Mouse (Mus musculus): ENCODE results near the gene Gm16867. TPM values are rescaled to one million over a fixed set of nuclear protein-coding genes. Genes with fewer than 3 reads are reported as not detected.
"Not testable (repeated sequence)": the region's sequence is repeated elsewhere in the genome, so short reads cannot be mapped to it uniquely, and the experiment has no call there.

The Gm16867 gene
- polyA plus RNA-seq, 1 experiment = 57.7 TPM

DNA sequence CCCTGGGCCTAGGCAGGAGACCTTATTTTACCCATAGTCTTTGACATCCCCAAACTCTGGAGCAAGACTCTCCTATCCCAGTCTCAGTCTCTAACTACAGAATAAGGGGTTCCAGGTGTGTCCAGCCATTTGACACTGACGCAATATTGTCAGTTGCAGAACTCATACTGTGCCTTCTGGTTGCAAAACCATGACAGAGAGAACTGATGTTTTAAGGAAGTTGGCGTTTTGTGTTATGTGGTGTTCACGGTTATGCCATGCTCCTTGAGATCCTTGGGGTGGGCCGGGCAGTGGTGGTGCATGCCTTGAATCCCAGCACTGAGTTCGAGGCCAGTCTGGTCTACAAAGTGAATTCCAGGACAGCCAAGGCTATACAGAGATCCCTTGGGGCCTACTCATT lies 45.5 kb downstream of the Gm16867 start:
- not testable (repeated sequence) for H3K4me1 ChIP-seq (ENCODE audit: control insufficient read depth, insufficient read depth, insufficient read length, low read length); H3K4me3 ChIP-seq (ENCODE audit: low read depth, low read length); H3K27me3 ChIP-seq (ENCODE audit: control insufficient read depth, insufficient read depth, low read length); H3K36me3 ChIP-seq (ENCODE audit: control insufficient read depth, insufficient read depth, low read length); H3K27ac ChIP-seq (ENCODE audit: insufficient read depth, low read depth, low read length)
- WGBS = no CpG with 5 or more reads among the region's 5 CpGs

DNA sequence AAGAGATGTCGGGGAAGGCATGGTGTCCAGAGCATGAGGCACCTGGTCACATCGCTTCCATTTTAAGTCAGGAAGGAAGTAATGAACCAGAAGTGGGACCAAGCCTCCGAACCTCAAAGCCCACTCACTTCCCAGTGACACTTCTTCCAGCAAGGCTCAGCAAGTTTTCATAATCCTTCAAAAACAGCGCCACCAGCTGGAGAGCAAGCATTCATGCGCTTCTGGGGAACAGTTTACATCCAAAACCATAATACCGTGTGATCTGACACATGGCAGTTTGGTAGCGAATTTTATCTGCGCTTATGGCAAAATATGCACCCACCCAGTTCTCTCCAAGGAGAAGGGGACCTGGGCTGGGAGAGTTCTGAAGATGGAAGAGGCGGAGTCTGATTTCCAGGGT lies 48.5 kb downstream of the Gm16867 start:
- not testable (repeated sequence) for H3K27ac ChIP-seq (ENCODE audit: insufficient read depth, low read depth, low read length); H3K27me3 ChIP-seq (ENCODE audit: control insufficient read depth, insufficient read depth, low read length); H3K4me3 ChIP-seq (ENCODE audit: low read depth, low read length); H3K36me3 ChIP-seq (ENCODE audit: control insufficient read depth, insufficient read depth, low read length); H3K4me1 ChIP-seq (ENCODE audit: control insufficient read depth, insufficient read depth, insufficient read length, low read length)
- WGBS = no CpG with 5 or more reads among the region's 9 CpGs

DNA sequence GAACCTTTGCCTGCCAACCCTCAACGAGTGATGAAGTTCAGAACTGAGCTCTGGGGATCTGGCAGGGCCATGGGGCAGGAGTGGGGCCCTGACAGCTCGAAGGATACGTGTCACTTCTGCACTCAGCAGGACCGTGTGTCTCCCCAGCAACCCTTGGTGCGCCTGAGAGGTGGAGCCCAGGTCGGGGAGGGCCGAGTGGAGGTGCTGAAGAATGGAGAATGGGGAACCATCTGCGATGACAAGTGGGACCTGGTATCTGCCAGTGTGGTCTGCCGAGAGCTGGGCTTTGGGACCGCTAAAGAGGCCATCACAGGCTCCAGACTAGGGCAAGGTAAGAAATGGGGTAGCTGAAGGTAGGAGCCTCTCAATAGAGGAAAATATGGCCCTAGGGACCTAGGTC lies 54.3 kb downstream of the Gm16867 start:
- not testable (repeated sequence) for H3K4me1 ChIP-seq (ENCODE audit: control insufficient read depth, insufficient read depth, insufficient read length, low read length); H3K4me3 ChIP-seq (ENCODE audit: low read depth, low read length); H3K27ac ChIP-seq (ENCODE audit: insufficient read depth, low read depth, low read length); H3K27me3 ChIP-seq (ENCODE audit: control insufficient read depth, insufficient read depth, low read length); H3K36me3 ChIP-seq (ENCODE audit: control insufficient read depth, insufficient read depth, low read length)
- WGBS = no CpG with 5 or more reads among the region's 10 CpGs

DNA sequence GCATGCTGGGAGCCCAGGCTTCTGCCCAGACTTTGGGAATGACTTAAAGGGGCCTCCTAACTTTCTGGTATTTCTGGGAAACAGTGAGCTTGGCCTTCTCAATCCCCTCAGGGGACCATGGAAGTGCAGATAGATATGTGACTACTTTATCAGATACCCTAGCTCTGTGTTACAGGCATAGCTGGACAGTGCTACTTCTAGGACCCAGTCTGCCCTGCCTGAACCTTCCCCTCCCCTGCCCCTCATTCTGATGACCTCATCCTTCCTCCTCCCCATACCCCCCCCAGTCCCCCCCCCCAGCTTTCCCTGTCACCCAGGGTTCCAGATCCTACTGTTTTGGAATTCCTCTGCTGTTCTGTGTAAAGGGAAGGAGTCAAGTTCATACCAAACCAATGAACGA lies 56.2 kb downstream of the Gm16867 start:
- H3K27ac ChIP-seq (ENCODE audit: insufficient read depth, low read depth, low read length); H3K27me3 ChIP-seq (ENCODE audit: control insufficient read depth, insufficient read depth, low read length); H3K4me1 ChIP-seq (ENCODE audit: control insufficient read depth, insufficient read depth, insufficient read length, low read length); H3K36me3 ChIP-seq (ENCODE audit: control insufficient read depth, insufficient read depth, low read length); H3K4me3 ChIP-seq (ENCODE audit: low read depth, low read length): not testable (repeated sequence)
- WGBS = no CpG with 5 or more reads among the region's 1 CpGs

DNA sequence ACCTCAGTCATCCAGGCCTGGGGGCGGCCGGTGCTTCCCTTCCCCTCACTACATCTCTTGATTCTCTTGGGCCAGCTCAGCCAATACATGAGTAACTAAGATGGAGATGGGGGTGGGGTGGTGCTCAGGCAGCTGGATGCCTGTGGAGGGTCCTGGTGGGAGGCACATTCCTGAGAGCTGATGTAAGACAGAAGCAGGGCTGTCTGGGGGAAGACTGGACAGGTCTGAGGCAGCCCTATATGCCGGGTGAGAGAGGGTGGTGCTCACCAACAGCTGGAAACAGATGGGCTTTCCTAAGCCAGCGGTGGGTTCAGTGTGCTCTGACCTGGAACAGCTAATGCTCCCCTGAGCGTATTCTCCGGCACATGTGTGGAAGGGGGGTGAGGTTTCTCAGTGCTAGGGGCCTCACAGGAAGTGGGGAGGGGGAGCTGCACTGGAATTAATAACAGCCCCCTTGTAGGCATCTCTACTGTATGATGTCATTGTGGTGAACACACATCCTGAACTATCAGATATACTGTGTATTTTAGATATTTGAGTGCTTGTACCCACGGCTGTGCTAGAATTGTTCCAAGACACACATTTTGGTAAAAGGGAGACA lies 60.0 kb downstream of the Gm16867 start:
- H3K27ac ChIP-seq (ENCODE audit: insufficient read depth, low read depth, low read length); H3K36me3 ChIP-seq (ENCODE audit: control insufficient read depth, insufficient read depth, low read length): not testable (repeated sequence)
- WGBS = no CpG with 5 or more reads among the region's 7 CpGs

DNA sequence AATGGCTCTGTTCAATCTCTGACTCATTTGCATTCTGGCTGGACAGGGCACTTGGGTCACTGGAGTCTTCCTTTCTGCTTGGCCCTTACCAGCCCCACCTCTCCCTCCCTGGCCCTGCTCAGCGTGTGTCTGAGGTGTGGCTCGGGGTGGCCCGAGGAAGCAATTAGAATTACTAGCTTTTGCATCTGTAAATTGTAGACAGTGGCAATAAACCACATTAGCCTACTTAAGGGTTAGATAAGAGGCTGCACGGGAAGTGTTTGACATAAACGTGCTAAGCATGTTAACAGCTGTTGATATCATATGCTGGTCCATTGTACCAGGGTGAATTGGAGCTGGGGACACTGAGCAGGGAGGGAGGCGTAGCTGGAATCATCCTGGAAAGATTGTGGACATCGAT lies 62.2 kb downstream of the Gm16867 start:
- H3K27me3 ChIP-seq (ENCODE audit: control insufficient read depth, insufficient read depth, low read length); H3K4me1 ChIP-seq (ENCODE audit: control insufficient read depth, insufficient read depth, insufficient read length, low read length); H3K27ac ChIP-seq (ENCODE audit: insufficient read depth, low read depth, low read length); H3K36me3 ChIP-seq (ENCODE audit: control insufficient read depth, insufficient read depth, low read length); H3K4me3 ChIP-seq (ENCODE audit: low read depth, low read length): not testable (repeated sequence)
- whole genome bisulfite sequencing = no CpG with 5 or more reads among the region's 7 CpGs

More for the DNA sequence above, 60.0 kb downstream of the Gm16867 start:
- not testable (repeated sequence) for H3K4me3 ChIP-seq (ENCODE audit: low read depth, low read length); H3K4me1 ChIP-seq (ENCODE audit: control insufficient read depth, insufficient read depth, insufficient read length, low read length); H3K27me3 ChIP-seq (ENCODE audit: control insufficient read depth, insufficient read depth, low read length)

DNA sequence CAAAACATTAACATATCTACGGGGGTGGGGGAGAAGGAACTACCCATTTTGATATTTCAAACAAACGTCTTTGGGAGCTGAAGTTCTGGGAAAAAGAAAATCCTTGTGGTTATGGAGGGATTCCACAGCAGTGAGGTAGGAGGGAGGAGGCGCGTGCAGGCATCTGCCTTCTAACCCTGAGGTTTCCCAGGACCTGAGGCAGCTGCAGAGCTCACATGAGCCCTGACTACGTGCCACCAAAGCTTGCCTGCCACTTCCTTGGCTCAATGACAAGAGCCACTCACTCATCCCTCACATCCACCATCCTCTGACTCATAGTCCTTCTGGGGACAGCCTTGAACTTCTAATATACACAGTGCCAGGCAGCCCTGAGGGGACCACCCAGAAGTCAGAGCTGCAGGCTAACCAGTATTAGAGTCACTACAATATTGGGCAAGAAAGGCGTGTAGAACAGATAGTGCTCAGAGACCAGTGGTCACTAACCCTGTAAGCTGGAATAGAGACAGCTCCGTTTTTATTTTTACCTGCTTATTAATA lies 64.4 kb downstream of the Gm16867 start:
- not testable (repeated sequence) for H3K4me3 ChIP-seq (ENCODE audit: low read depth, low read length); H3K27ac ChIP-seq (ENCODE audit: insufficient read depth, low read depth, low read length); H3K36me3 ChIP-seq (ENCODE audit: control insufficient read depth, insufficient read depth, low read length); H3K4me1 ChIP-seq (ENCODE audit: control insufficient read depth, insufficient read depth, insufficient read length, low read length); H3K27me3 ChIP-seq (ENCODE audit: control insufficient read depth, insufficient read depth, low read length)
- WGBS = no CpG with 5 or more reads among the region's 7 CpGs

DNA sequence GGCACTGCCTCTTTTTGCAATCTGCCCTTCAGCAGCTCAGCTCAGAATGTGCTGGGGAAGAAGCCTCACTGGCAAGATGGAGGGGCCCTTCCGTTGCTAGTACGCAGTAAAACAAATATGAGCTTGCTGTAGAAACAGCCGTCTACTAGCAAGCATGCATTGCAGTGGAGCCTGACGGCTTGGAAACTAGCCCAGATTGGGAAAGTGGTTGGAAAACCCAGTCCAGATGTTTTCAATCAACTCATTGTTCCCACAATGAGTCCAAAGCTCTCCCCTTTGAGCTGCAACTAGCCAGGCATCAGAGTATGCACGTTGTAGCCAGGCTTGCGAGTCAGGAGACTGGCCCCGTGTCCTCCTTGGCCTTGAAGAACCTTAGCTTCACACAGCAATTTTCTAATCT lies 82.2 kb downstream of the Gm16867 start:
- not testable (repeated sequence) for H3K4me3 ChIP-seq (ENCODE audit: low read depth, low read length); H3K4me1 ChIP-seq (ENCODE audit: control insufficient read depth, insufficient read depth, insufficient read length, low read length); H3K27ac ChIP-seq (ENCODE audit: insufficient read depth, low read depth, low read length); H3K27me3 ChIP-seq (ENCODE audit: control insufficient read depth, insufficient read depth, low read length); H3K36me3 ChIP-seq (ENCODE audit: control insufficient read depth, insufficient read depth, low read length)
- no CpG with 5 or more reads among the region's 7 CpGs for WGBS

DNA sequence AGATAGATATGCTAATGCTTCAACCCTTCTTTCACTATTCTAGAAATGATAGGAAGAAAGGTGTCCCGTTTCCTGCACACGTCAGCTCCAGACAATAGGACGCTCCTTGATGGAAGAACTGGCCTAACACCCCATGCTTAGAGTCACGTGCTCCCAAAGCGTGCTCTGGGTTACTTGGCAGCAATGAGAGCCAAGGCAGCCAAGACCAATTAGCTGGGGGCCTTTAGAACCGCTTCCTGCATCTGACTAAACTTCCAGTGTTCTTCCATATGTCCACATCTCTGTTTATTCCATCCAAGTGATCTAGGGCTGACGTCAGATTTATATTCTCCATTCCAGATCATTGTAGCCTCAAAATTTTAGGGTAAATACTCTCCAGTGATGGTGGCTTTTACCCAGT lies 85.6 kb downstream of the Gm16867 start:
- H3K4me1 ChIP-seq (ENCODE audit: control insufficient read depth, insufficient read depth, insufficient read length, low read length); H3K4me3 ChIP-seq (ENCODE audit: low read depth, low read length); H3K36me3 ChIP-seq (ENCODE audit: control insufficient read depth, insufficient read depth, low read length); H3K27ac ChIP-seq (ENCODE audit: insufficient read depth, low read depth, low read length); H3K27me3 ChIP-seq (ENCODE audit: control insufficient read depth, insufficient read depth, low read length): not testable (repeated sequence)
- WGBS = no CpG with 5 or more reads among the region's 7 CpGs

Other genes with a start within 250 kb of the Gm16867 start
- not detected in 2 replicates for gene Synb, start 209.1 kb downstream of the Gm16867 start, polyA plus RNA-seq (2012; rRNA removed)
- gene Gm27179, start 9.2 kb upstream of the Gm16867 start, polyA plus RNA-seq (2012; rRNA removed) = 0.05 and 0.35 TPM in 2 replicates
- gene Entpd4b, start 52.1 kb upstream of the Gm16867 start, polyA plus RNA-seq (2012; rRNA removed) = 5.9 and 6.4 TPM in 2 replicates

Measured in small intestine, adult 2 months (tissue).